Mouse (Mus musculus): Measurements from ENCODE around the gene Ube4b.

Ube4b gene

DNA sequence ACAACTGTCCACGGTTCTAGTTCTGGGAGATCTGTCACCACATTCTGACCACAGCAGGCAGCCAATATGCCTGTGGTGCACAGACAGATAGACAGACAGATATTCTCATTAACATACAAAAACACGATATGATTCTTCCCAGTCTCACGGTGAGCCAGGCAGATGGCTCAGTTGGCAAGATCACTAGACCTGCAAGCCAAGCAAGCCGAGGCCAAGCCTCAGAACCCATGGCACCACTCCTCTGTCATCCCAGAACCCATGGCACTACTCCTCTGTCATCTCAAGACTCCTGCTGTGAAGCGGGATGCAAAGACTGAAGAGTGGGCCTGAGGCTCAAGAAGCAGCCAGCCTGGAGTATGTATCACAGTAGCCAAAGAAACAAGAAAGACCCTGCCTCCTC, 3.0 kb upstream of the Ube4b start:
- DNase-seq (ENCODE audit: low spot score): no peak

DNA sequence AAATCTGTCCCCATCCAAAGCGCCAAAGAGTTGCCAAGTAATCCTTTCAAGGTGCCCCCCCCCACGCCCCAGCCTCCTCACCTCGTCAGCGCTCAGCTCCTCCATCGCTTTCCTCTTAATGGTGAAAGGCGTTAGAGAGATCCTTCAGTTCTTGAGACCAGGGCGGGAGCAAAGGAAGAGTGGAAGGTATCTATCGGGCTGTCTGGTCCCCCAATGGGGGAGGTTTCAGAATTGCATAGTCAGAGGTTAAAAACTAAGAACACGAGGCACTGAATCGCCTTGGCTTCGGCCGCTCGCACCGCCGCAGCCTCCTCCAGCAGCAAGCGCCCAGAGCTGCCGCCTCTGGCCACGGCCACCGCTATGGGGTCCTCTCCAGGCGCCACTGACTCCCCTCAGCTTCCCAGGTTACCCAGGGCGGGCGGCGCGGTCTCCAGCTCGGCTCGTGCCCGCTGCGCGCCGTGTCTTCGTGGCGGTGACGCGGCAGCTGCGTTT, 702 bp downstream of the Ube4b start:
- DNase-seq (ENCODE audit: low spot score): no peak

DNA sequence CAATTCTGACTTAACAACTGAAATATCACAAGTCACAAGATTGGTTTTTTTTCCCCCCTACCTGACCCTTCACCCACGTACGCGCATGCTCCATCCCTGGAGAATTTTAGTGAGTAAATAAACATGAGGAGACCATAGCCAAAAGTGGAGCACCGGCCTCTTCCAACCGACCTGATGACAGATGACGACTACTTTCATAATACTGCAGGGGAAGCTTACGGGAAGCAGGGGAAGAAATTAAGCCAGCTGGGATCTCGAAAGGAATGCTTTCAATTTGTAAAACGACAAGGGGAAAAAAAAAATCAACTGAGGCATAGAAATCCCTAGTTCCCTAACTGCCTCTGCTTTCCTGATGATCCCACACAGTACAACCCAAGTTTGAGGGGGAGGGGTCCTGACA, 1.8 kb downstream of the Ube4b start:
- no peak for DNase-seq (ENCODE audit: low spot score)

DNA sequence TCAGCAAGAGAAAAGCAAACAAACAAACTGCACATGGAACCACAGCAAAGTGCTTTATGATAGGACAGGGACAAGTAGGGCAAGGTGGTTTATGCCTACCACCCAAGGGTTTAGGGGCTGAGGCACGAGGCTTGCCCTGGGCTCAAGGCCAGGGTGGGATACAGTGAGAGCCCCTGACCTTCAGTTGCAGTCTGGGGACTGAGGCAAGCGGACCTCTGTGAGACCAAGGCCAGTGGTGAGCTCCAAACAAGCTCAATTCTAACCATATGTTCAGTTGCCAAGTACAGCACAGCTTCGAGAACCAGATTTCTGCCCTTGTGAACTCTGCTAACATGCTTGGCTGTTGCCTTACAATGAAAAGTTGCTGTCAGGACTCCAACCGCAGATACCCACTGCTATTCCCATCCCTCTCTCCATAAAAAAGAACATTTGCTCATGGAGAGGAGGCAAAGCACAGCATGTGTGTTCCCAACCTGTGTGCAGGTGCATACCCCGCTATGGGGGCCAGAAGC, 8.6 kb downstream of the Ube4b start:
- no peak for DNase-seq (ENCODE audit: low spot score)

DNA sequence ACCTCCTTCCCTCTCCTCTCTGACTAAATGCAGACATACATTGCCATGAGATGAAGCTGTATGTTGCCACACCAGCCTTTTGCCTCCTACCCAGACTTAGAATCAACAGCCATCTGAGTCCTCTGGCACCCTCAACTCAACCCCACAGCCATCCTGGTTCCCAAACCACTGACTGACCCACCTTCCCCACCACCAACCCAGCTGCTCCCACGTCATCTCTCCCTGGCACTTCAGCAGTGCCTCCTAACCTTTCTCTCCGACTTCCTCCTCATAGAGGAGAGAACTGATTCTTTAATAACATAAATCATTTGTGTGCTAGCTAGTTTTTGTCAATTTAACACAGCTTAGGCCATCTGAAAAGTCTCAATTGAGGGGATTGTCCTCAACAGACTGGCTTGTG, 9.6 kb downstream of the Ube4b start:
- DNase-seq (ENCODE audit: low spot score): no peak

DNA sequence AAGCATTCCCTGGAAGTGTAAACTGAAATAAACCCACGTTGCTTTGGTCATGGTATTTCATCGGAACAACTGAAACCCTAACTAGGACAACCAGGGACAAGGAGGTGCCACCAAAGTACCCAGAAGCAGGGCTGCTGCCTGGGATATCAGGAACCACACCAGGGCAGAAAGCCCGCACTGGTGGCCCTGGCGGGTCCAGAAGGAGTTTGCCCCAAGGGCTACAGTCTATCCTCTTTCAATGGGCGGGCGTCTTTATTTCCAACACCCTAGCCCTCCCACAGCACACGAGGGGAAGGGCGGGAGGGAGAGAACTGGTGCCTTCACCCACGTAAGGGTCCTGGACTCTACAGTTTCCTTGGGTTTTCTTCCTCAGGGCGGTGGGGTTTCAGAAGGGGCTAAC, 10.1 kb downstream of the Ube4b start:
- DNase-seq (ENCODE audit: low spot score): no peak

DNA sequence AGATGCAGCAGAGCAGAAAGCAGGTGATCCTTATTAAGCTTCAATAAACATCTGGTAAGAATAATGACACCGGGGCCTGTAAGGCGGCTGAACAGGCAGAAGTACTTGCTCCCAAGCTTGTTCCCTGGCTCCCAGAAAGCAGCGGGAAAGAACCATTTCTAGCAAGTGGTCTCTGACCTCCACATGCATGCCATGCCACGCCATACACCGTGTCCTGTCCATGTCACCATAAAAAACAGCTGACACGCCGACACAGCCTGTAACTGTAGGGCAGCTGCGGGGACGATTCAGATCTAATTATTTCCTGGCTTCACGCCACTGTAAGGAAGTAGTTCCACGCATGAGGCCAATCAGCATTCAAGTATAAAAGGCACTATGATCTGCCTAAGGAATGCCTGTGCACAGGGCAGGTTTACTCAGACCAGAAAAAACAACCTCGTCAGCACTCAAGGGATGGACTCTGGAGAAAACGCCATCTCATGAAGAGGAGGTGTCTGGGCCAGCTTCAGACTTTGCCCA, 10.8 kb downstream of the Ube4b start:
- DNase-seq (ENCODE audit: low spot score): no peak

DNA sequence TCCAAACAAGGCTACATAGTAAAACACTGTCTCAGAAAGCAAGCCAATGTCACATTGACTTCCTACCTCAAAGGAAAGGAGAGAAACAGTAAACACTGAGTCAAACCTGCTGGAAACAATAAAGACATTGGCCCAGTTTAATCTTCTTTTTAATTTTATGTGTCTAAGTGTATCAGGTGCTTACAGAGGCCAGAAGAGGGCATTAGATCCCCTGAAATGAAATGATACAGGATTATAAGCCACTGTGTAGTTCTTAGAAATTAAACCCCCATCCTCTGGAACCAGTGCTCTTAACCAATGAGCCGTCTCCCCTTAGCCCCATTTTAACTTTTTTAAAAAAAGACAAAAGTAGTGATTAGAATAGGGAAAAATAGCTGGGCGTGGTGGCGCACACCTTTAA, 12.3 kb downstream of the Ube4b start:
- no peak for DNase-seq (ENCODE audit: low spot score)

DNA sequence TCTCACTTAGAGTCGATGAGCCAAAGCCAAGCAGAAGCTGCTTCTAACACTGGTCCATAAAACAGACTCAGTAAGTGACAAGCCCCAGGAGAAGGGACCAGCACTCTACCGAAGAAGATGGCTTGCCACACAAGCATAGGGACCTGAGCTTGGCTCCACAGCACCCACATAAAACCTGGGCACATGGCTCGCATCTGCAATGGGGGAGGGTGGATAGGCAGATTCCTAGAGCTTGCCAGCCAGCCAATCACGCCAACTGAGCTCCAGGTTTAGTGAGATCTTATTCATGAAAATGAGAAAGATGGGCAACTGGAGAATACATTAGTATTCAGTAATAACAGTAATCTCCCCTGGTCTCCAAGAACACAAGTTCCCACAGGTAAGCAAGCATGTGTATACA, 16.8 kb downstream of the Ube4b start:
- no peak for DNase-seq (ENCODE audit: low spot score)

DNA sequence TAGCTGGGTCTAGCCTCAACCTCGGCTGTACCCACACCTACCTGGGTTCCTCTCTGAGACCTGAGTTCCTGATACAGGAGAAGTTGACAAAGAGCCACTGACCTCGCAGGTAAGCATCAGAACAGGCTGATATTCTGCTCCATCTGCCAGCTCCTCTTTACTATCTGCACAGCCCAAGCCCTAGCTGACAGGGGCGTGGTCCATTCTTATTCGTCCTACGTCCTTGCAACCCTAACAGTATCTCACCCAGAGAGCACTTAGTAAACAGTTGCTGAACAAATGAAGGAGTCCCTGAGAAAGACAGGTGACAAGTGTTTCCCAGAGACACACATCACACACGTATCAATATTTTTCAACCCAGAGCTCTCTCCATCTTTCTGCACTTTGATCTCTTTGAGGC, 18.2 kb downstream of the Ube4b start:
- DNase-seq (ENCODE audit: low spot score): no peak

DNA sequence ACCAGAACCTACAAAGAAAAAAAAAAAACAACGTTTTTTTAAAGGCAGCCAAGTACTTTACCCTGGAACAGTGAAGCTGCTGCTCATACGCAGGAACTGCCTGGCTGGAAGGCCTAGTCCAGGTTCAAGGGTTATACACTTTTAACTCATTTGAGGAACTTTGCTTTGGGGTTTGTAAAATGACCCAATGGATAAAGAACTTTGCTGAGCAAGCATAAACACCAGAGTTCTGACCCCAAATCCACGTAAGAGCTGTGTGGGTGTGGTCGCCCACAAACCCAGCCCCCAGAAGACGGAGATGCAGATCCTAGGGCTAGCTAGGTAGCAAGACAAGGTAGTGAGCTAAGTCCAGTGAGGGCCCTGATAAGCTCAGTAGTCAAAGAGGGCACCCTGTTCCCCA, 19.1 kb downstream of the Ube4b start:
- DNase-seq (ENCODE audit: low spot score): no peak

DNA sequence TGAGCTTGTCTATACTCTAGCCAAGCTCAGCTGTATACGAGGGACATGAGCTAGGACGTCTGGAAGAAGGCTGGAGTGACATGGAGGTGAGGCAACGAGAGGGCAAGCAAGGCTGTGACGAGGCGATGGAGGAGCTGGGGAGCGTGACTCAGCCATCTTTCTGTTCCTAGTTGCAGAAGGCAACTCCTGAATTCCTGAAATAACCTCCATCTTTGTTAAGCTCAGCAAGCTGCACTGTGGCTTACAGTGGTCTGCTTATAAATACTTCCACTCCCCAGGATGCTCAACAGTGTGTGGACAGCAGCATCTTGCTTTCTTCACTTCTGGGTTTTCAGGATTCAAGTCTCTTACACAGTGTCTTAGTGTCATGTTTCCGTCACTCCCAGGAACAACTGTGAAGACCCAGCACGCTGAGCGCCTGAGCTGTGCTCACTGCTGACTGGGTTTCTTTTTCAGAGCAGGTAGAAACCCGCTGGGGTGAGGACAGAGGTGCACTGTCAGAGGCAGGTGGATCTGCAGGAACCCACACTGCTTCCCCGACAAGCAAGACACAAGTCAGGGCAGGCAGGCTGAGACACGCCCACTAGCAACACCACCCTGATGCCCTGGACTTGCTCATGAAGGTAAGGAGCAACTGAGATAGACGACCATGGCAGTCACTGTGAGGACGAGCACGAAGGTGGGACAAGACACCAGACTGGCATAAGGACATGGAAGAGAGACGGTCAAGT, 20.7 kb downstream of the Ube4b start:
- DNase-seq (ENCODE audit: low spot score): no peak

DNA sequence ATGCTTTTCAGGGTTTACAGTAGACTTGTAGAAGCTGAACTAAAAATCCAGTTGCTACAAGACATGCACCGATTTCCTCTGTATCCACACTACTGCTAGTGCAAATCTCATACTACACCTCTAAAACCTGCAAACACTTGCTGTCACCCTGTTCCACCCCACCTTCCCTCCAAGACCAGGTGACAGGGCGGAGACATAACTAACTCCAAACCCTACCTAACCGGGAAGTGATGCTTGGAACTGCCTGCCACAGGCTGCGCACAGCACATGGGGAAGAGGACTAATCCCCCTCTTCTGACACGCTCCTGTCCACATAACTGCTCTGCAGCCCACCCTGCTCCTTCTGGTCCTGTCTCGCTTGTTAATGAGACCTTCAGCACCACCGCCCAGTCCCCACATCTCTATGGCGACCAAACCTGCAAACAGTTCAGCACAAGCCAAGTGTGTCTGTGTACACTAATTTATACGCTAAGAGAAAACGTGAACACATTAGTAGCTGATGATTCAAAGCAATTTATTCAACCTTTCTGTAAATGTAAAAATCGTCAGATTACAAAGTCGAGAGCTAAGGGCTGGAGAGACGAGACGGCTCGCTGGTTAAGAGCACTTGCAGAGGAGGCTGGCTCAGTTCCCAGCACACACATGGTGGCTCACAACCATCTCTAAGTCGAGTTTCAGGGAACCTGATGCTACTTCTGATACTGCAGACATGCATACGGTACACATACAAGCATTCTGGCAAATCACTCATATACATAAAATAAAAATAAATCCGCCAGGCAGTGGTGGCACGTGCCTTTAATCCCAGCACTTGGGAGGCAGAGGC, 21.7 kb downstream of the Ube4b start:
- peak; percentile 48 for DNase-seq (ENCODE audit: low spot score)

DNA sequence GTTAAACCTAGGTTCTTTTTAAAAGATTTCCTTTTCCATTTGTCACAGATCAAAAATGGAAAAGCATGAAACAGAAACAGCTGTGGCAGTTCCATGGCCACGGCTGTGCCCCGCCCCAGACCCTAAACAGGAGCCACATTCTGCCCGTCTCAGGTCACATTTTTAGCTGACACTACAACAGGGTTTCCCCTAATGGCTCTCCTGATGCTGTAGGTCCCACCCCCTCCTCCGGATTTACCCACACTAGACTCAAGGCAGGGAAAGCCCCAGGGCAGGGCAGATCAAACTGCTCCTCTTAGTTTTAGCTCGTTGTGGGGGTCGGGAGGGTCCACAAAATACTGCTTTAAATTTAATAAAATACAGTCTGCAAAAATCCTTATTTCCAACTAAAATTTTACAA, 23.5 kb downstream of the Ube4b start:
- no peak for DNase-seq (ENCODE audit: low spot score)

DNA sequence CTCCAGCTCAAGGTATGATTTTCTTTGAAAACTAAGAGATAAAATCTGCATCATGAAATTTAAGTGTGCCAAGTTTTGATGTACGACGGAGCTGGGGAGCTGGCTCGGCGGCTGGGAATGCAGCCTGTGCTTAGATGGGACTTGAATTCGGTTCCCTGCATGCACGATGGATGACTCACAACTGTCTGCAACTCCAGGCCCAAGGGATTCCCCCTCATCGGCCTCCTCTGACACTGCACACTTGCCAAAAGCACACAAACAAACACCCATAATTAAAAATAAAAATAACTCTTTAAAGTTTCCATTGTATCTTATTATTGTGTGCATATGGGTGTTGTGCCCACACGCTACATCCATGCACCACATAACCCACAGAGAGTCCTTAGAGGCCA, 25.0 kb downstream of the Ube4b start:
- DNase-seq (ENCODE audit: low spot score): no peak

DNA sequence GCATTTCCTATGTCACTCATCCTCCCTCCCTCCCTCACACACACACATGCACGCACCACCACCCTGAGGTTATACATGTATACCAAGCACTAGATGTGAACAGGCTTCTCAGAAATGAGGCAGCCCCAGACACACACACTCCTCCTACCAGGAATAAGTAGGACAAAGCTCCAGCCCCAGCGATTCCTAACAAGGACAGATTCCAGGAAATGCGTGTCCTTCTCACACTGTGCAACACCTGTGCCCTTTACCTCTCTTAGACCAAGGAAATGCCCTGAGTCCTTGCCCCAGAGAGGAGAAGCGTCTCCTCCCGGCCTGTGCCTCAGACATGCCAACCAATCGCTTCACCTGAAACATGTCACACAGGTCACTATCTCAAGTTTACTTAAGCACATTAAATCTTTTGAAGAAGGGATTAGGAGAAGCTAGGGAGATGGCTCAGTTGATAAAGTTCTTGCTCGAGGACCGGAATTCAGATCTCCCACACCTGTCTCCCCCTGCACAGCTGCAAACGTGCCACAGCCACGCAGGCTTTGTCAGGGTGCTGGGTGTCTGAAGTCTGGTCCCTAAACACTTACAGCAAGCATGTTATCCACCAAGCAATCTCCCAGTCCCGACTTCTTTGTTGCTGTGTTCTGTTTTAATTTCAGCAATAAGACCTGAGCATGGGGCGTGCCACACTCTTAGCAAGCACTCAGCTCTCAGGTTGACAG, 25.5 kb downstream of the Ube4b start:
- DNase-seq (ENCODE audit: low spot score): no peak

DNA sequence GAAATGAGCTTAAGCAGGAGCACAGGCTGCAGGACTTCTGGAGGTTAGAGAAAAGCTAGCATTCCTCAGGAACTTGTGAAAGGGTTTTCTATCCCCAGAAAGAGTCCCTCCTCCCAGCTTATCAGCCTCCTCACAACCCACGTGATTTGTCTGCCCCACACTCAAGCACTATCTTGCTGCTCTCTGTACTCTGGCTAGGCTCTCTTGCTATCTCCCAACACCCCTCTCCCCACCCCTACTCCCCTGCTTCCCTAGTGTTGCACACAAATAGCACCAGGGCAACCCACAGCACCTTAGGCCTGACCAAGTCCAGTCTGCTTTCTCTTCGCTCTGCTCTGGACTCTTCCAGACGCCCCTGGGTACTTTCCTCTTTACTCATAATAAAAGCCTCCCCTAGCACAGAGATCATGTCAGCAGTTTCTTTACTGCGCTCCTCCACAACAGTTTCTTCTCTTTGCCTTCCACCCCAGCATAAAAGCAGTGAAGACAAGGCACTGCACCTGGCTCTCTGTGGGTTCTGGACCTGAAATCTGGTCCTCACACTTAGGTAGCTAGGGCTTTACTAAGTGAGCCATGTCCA, 27.1 kb downstream of the Ube4b start:
- DNase-seq (ENCODE audit: low spot score): no peak

DNA sequence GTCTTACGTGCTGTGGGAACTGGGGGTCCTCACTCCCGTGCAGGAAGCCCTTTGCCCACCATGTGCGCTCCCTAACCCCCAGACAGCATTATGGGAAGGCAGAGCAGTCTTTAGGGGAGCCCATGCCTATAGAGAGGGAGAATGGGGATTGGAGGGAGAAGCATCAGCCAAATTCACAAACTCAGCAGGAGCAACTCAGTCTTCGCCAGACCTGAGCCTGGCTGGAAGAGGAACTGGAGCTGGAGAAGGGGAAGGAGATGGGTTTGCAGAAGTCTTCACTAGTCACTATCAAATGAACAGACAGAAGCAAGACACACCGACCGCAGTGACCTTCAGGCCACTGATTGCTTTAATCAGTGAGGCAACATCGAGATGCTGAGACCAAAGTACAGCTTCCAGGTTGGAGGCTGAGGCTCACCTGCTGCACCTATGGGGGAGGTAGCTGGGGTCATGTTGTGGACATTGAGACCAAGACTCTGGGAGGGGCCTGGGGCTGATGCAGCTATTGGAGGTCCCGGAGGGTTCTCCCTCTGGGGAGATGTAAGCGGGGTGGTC, 28.3 kb downstream of the Ube4b start:
- no peak for DNase-seq (ENCODE audit: low spot score)

DNA sequence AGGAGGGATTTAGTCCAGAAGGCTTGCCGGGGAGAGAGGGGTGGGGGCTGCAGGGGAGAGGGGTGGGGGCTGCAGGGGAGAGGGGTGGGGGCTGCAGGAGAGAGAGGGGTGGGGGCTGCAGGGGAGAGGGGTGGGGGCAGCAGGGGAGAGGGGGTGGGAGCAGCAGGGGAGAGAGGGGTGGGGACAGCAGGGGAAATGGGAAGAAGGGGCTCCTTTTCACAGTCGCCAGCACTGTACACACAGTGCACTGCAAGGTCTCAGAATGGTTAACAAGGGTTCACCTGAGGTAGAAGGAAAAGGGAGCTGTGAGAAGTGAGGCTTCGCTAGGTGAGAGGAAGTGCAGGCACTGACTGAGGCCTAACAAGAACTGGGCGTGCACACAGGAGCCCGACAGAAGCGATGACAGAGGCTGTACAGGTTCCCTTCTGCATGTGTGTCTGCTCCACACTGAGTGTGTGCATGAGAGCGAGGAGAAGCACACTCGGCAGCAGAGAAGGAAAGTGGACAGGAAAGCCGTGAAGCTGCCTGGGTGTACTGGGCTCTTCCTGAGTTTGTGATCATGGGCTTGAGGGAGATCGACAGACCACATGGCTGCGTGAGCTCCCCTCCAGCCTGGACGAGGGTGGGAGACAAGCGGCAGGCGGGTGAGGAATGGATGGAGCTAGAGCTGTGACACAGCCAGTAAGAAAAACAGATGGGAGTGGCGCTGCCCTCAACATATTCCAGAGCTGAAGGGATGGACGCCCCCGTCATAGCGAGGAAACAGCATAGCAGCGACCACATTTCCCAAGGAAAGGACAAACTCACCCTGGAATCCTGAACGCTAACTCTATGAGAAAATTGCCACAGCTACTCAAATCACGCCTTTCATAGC, 29.9 kb downstream of the Ube4b start:
- DNase-seq (ENCODE audit: low spot score): no peak

DNA sequence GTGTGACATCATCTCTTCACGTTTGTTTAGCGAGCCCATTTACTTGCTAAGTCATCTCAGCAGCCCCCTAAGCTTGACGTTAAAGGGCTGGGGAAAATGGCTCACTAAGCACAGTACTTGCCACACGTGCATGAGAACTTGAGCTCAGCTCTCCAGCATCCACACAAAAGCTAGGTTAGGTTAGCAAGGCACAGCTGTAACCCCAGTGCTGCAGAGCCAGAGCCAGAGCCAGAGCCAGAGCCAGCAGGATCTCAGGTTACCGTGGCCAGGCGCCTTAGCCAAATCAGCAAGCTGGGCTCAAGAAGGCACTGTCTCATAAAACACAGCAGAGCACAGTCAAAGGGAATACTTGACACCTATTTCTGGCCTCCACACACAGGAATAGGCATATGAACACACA, 31.0 kb downstream of the Ube4b start:
- no peak for DNase-seq (ENCODE audit: low spot score)

DNA sequence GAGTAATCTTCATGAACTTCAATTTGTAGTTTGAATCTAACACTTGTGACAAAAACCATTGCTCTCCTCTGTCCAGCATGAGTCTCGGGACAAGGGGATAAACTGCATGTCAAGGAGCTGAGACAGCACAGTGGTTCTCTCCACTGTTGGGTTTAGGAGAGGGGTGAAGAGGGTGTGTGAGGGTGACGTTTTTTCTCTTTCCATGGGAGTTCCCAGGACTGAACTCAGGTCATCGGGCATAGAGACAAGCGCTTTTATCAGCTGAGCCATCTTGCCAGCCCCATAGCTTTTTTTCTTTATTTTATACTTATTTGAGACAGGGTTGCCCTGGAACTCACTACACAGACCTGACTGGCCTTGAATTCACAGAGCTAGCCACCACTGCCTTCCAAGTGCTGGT, 32.3 kb downstream of the Ube4b start:
- no peak for DNase-seq (ENCODE audit: low spot score)
